Mouse (Mus musculus) forebrain, embryonic 11.5 days (tissue): Measurements from ENCODE around the gene Gm14862. TPM values are rescaled to one million over a fixed set of nuclear protein-coding genes. Genes with fewer than 3 reads are reported as not detected.

ENCODE experiments used
- ATAC-seq: fragments of 200-750 bp; cut with Nextera tagmentation; replicated peaks from 2 replicates; pipeline ENCODE4 v1.8.0; 2017; ENCODE audit warnings: moderate TSS enrichment; ENCODE audit not compliant: low FRiP score
- DNase-seq: peaks from one replicate; pipeline ENCODE4 v3.0.0-alpha.2; 2017; ENCODE audit warnings: low spot score
- H3K27ac ChIP-seq: fragments of 300-500 bp; sonication (generic); 2 replicates; pipeline ENCODE4 v1.5.1; 2014; ENCODE audit warnings: low read depth, low read length
- H3K27me3 ChIP-seq: fragments of 300-500 bp; sonication (generic); 2 replicates; pipeline ENCODE4 v1.6.1; 2014; ENCODE audit warnings: mild to moderate bottlenecking, low read length, mixed read lengths; ENCODE audit not compliant: control insufficient read depth, insufficient read depth
- H3K36me3 ChIP-seq: fragments of 300-500 bp; sonication (generic); 2 replicates; pipeline ENCODE4 v1.6.1; 2014; ENCODE audit warnings: mild to moderate bottlenecking, low read length, moderate library complexity, mixed read lengths; ENCODE audit not compliant: control insufficient read depth, insufficient read depth
- H3K4me1 ChIP-seq: fragments of 300-500 bp; sonication (generic); replicated peaks from 2 replicates; pipeline ENCODE4 v1.6.1; 2014; ENCODE audit warnings: low read length, mixed read lengths; ENCODE audit not compliant: control insufficient read depth, insufficient read depth
- H3K4me2 ChIP-seq: fragments of 300-500 bp; sonication (generic); 2 replicates; pipeline ENCODE4 v1.6.1; 2014; ENCODE audit warnings: low read depth, mild to moderate bottlenecking, low read length, moderate library complexity, mixed read lengths; ENCODE audit not compliant: severe bottlenecking
- H3K4me3 ChIP-seq: fragments of 300-500 bp; sonication (generic); 2 replicates; pipeline ENCODE4 v1.5.1; 2014; ENCODE audit warnings: low read depth, low read length
- H3K9ac ChIP-seq: fragments of 300-500 bp; sonication (generic); 2 replicates; pipeline ENCODE4 v1.6.1; 2014; ENCODE audit warnings: low read length
- H3K9me3 ChIP-seq: fragments of 300-500 bp; sonication (generic); 2 replicates; pipeline ENCODE4 v1.6.1; 2016; ENCODE audit warnings: low read length, mixed read lengths; ENCODE audit not compliant: control insufficient read depth
- WGBS: fragments of 180-500 bp; shearing (Covaris S2); extraction: QIAGEN DNeasy Blood & Tissue Kit; methylation state at CpG from one replicate; pipeline ENCODE4 v1.1.7; 2014; 5-methylcytosine and 5-hydroxymethylcytosine counted together
- polyA plus RNA-seq: library from polyadenylated mRNA; unstranded; fragments of >200 nt; fragmentation: Nextera tagmentation; extraction: Ambion mirVana; gene quantifications from 2 replicates; pipeline ENCODE4 v1.2.1, GENCODE M21; 2014

The Gm14862 gene
- polyA plus RNA-seq, 1 experiment from 2014 or later: not detected

GRCm38 (mm10) chrX:9216244-9216643 lies 40.5 kb downstream of the Gm14862 start:
- 76% methylated on average over 2 of the region's 2 CpGs for WGBS
- Histone ChIP-seq H3K27ac (no peak overlapping the region), H3K9me3 (no peaks in the 10 kb centered on the region), H3K4me1 (no peaks in the 10 kb centered on the region), H3K27me3 (no peaks in the 10 kb centered on the region), H3K4me3 (no peak overlapping the region), H3K36me3 (no peaks in the 10 kb centered on the region), H3K9ac (no peak overlapping the region), H3K4me2 (no peak overlapping the region)
- no peak for DNase-seq
- no peak for ATAC-seq

GRCm38 (mm10) chrX:9205121-9205520 lies 51.6 kb downstream of the Gm14862 start:
- H3K9me3 ChIP-seq: no peaks in the 10 kb centered on the region
- no peak overlapping the region for H3K4me2 ChIP-seq
- no peak overlapping the region for H3K27ac ChIP-seq
- 0 out of 2 replicates have a peak, but pooled peaks cover 1% of the 10 kb centered on the region for H3K27me3 ChIP-seq
- H3K4me3 ChIP-seq: no peak overlapping the region
- 86% methylated on average over 2 of the region's 2 CpGs for WGBS
- no peaks in the 10 kb centered on the region for H3K4me1 ChIP-seq
- no peak overlapping the region for H3K9ac ChIP-seq
- no peaks in the 10 kb centered on the region for H3K36me3 ChIP-seq
- DNase-seq (no peak), ATAC-seq (no peak)

GRCm38 (mm10) chrX:9202781-9203405 lies 53.8 kb downstream of the Gm14862 start:
- ATAC-seq (no peak), DNase-seq (no peak)
- no peaks in the 10 kb centered on the region for H3K4me1 ChIP-seq
- peaks cover 2% of the 10 kb centered on the region; the same call in 1 of the 2 replicates for H3K27me3 ChIP-seq
- no peak overlapping the region for H3K4me3 ChIP-seq
- no peak overlapping the region for H3K9ac ChIP-seq
- H3K4me2 ChIP-seq: no peak overlapping the region
- no peaks in the 10 kb centered on the region for H3K9me3 ChIP-seq
- H3K36me3 ChIP-seq: no peaks in the 10 kb centered on the region
- WGBS: 72% methylated on average over 7 of the region's 7 CpGs
- H3K27ac ChIP-seq: no peak overlapping the region

- DNase-seq (no peak), ATAC-seq (peak; percentile 35; the same call in 1 of the 2 replicates)
- no peak overlapping the region for H3K9ac ChIP-seq
- H3K9me3 ChIP-seq: no peaks in the 10 kb centered on the region
- no peaks in the 10 kb centered on the region for H3K36me3 ChIP-seq
- H3K4me3 ChIP-seq: no peak overlapping the region
- no peak overlapping the region for H3K27ac ChIP-seq
- H3K27me3 ChIP-seq: peaks cover 2% of the 10 kb centered on the region; the same call in 1 of the 2 replicates
- H3K4me2 ChIP-seq: no peak overlapping the region
- H3K4me1 ChIP-seq: no peaks in the 10 kb centered on the region
- 73% methylated on average over 2 of the region's 2 CpGs for WGBS
These were observed 54.7 kb downstream of the Gm14862 start for GRCm38 (mm10) chrX:9201954-9202353.

Other genes starting within 250 kb of the Gm14862 start
- gene Fthl17e, start 223.4 kb downstream of the Gm14862 start, polyA plus RNA-seq: not detected in 2 replicates
- not detected in 2 replicates for gene Fthl17f, start 193.9 kb downstream of the Gm14862 start, polyA plus RNA-seq
- not detected in 2 replicates for gene 4930402K13Rik, start 152.3 kb downstream of the Gm14862 start, polyA plus RNA-seq
- gene Lancl3, start 57.0 kb downstream of the Gm14862 start, polyA plus RNA-seq: 0.55 and 0.75 TPM in 2 replicates
- 3.9 and 4.7 TPM in 2 replicates for gene Xk, start 15.9 kb upstream of the Gm14862 start, polyA plus RNA-seq
- gene H2al1m, start 26.9 kb upstream of the Gm14862 start, polyA plus RNA-seq: not detected in 2 replicates
- not detected in 2 replicates for gene H2al1k, start 93.7 kb upstream of the Gm14862 start, polyA plus RNA-seq
- gene Cybb, start 230.9 kb upstream of the Gm14862 start, polyA plus RNA-seq: 0.63 and 0.96 TPM in 2 replicates